Mouse (Mus musculus): Measurements from ENCODE around the gene Tmc8. TPM values are rescaled to one million over a fixed set of nuclear protein-coding genes. Genes with fewer than 3 reads are reported as not detected.

The Tmc8 gene
- polyA plus RNA-seq, 1 experiment from 2014 or later = 5.2 TPM

DNA sequence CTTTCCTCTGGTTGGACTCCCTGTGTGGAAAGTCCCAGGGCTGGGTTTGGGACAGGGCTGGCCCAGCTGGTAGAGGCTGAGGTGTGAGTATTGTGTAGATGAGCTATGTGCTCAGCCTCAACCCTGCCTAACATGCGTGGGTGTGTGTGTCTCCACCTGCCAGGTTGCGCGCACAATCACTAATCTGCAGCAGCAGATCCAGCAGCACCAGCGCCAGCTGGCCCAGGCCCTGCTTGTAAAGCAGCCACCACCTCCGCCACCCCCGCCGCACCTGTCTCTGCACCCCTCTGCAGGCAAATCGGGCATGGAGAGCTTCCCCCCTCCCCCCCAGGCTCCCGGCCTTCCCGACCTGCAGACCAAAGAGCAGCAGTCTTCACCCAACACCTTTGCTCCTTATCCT, 32.5 kb upstream of the Tmc8 start:
- ATAC-seq (replicated peaks; ENCODE audit: low FRiP score, low TSS enrichment, low read depth) (no peak), DNase-seq (ENCODE audit: low spot score) (no peak)
- H3K36me3 ChIP-seq (ENCODE audit: control insufficient read depth, insufficient read depth, low read length) = peaks cover 98% of the 10 kb centered on the region

DNA sequence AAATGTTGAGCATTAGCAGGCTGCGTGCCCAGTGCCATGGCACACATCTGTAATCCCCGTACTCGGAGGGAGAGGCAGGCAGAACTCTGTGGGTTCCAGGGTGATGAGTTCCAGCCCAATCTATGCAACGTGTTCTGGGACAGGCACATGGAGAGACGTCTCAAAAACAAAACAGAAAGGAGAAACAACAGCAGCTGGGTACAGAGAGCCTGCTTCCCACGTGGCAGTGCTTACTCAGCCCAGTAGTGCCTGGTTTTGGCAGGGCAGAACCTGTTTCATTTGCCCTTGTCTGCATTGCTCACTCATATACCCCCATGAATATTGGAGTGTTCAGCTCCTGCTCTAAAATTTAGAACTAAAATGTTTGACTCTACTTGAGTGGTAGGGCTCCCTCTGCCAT, 30.3 kb upstream of the Tmc8 start:
- Histone ChIP-seq H3K4me2 (ENCODE audit: low read length) (no peak overlapping the region), H3K4me3 (ENCODE audit: low read depth, low read length) (no peak overlapping the region), H3K36me3 (ENCODE audit: control insufficient read depth, insufficient read depth, low read length) (peaks cover 99% of the 10 kb centered on the region)

More for the DNA sequence above, 32.5 kb upstream of the Tmc8 start:
- Histone ChIP-seq H3K27ac (ENCODE audit: low read depth) (no peak overlapping the region), H3K4me3 (ENCODE audit: low read depth, low read length) (no peak overlapping the region), H3K9me3 (ENCODE audit: control insufficient read depth, low read length) (no peaks in the 10 kb centered on the region), H3K27me3 (replicated peaks; ENCODE audit: control insufficient read depth, insufficient read depth, low read length) (no peaks in the 10 kb centered on the region), H3K9ac (ENCODE audit: low read length) (no peak overlapping the region), H3K4me2 (ENCODE audit: low read length) (no peak overlapping the region), H3K4me1 (replicated peaks; ENCODE audit: control insufficient read depth, insufficient read depth, low read length) (no peaks in the 10 kb centered on the region)
- 94% methylated on average over 10 of the region's 10 CpGs for WGBS

DNA sequence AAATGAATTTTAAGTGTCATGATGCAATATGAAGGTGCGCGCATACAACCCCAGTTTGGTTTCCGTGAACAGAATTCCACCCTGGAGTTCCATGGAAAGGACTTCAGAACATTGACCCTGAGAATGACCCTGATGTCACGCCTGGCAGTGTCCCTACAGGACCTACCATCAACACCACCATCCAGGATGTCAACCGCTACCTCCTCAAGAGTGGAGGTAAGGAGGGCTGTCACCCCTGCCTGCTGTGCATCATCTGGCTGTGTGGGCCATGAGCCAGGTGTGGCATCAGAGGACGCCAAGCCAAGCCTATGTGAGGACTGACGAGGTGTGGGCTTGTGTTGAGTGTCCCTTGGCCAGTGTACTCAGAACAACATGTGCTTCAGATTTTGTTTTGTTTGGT, 26.0 kb upstream of the Tmc8 start:
- ATAC-seq (replicated peaks; ENCODE audit: low FRiP score, low TSS enrichment, low read depth) = no peak
- no peak overlapping the region for H3K4me2 ChIP-seq (ENCODE audit: low read length)
- WGBS = 95% methylated on average over 7 of the region's 7 CpGs
- no peak overlapping the region for H3K27ac ChIP-seq (ENCODE audit: low read depth)
- no peaks in the 10 kb centered on the region for H3K27me3 ChIP-seq (replicated peaks; ENCODE audit: control insufficient read depth, insufficient read depth, low read length)
- H3K4me3 ChIP-seq (ENCODE audit: low read depth, low read length) = no peak overlapping the region
- H3K9me3 ChIP-seq (ENCODE audit: control insufficient read depth, low read length) = no peaks in the 10 kb centered on the region
- no peaks in the 10 kb centered on the region for H3K4me1 ChIP-seq (replicated peaks; ENCODE audit: control insufficient read depth, insufficient read depth, low read length)
- DNase-seq (ENCODE audit: low spot score) = no peak
- H3K36me3 ChIP-seq (ENCODE audit: control insufficient read depth, insufficient read depth, low read length) = peaks cover 99% of the 10 kb centered on the region
- no peak overlapping the region for H3K9ac ChIP-seq (ENCODE audit: low read length)

More for the DNA sequence above, 30.3 kb upstream of the Tmc8 start:
- H3K9ac ChIP-seq (ENCODE audit: low read length) = no peak overlapping the region
- no peaks in the 10 kb centered on the region for H3K27me3 ChIP-seq (replicated peaks; ENCODE audit: control insufficient read depth, insufficient read depth, low read length)
- no peaks in the 10 kb centered on the region for H3K4me1 ChIP-seq (replicated peaks; ENCODE audit: control insufficient read depth, insufficient read depth, low read length)
- ATAC-seq (replicated peaks; ENCODE audit: low FRiP score, low TSS enrichment, low read depth) (no peak), DNase-seq (ENCODE audit: low spot score) (no peak)
- no peaks in the 10 kb centered on the region for H3K9me3 ChIP-seq (ENCODE audit: control insufficient read depth, low read length)
- WGBS = 76% methylated on average over 6 of the region's 6 CpGs
- no peak overlapping the region for H3K27ac ChIP-seq (ENCODE audit: low read depth)

- Histone ChIP-seq H3K9me3 (ENCODE audit: control insufficient read depth, low read length) (no peaks in the 10 kb centered on the region), H3K36me3 (ENCODE audit: control insufficient read depth, insufficient read depth, low read length) (peaks cover 95% of the 10 kb centered on the region)
These were observed 22.6 kb upstream of the Tmc8 start for GRCm38 (mm10) chr11:117759267-117759666.

GRCm38 (mm10) chr11:117760374-117761119, 21.3 kb upstream of the Tmc8 start:
- Histone ChIP-seq H3K4me1 (replicated peaks; ENCODE audit: control insufficient read depth, insufficient read depth, low read length) (no peaks in the 10 kb centered on the region), H3K9me3 (ENCODE audit: control insufficient read depth, low read length) (no peaks in the 10 kb centered on the region), H3K36me3 (ENCODE audit: control insufficient read depth, insufficient read depth, low read length) (peaks cover 89% of the 10 kb centered on the region), H3K4me3 (ENCODE audit: low read depth, low read length) (no peak overlapping the region), H3K4me2 (ENCODE audit: low read length) (no peak overlapping the region), H3K27me3 (replicated peaks; ENCODE audit: control insufficient read depth, insufficient read depth, low read length) (no peaks in the 10 kb centered on the region), H3K9ac (ENCODE audit: low read length) (no peak overlapping the region), H3K27ac (ENCODE audit: low read depth) (no peak overlapping the region)
- no peak for DNase-seq (ENCODE audit: low spot score)
- 92% methylated on average over 26 of the region's 26 CpGs for WGBS
- peak; percentile 19; the same call in 1 of the 2 replicates for ATAC-seq (replicated peaks; ENCODE audit: low FRiP score, low TSS enrichment, low read depth)

More at GRCm38 (mm10) chr11:117759267-117759666, 22.6 kb upstream of the Tmc8 start:
- DNase-seq (ENCODE audit: low spot score) (no peak), ATAC-seq (replicated peaks; ENCODE audit: low FRiP score, low TSS enrichment, low read depth) (no peak)
- 90% methylated on average over 10 of the region's 10 CpGs for WGBS
- no peak overlapping the region for H3K4me2 ChIP-seq (ENCODE audit: low read length)
- H3K27ac ChIP-seq (ENCODE audit: low read depth) = no peak overlapping the region
- no peak overlapping the region for H3K4me3 ChIP-seq (ENCODE audit: low read depth, low read length)
- H3K27me3 ChIP-seq (replicated peaks; ENCODE audit: control insufficient read depth, insufficient read depth, low read length) = no peaks in the 10 kb centered on the region
- no peak overlapping the region for H3K9ac ChIP-seq (ENCODE audit: low read length)
- H3K4me1 ChIP-seq (replicated peaks; ENCODE audit: control insufficient read depth, insufficient read depth, low read length) = no peaks in the 10 kb centered on the region

DNA sequence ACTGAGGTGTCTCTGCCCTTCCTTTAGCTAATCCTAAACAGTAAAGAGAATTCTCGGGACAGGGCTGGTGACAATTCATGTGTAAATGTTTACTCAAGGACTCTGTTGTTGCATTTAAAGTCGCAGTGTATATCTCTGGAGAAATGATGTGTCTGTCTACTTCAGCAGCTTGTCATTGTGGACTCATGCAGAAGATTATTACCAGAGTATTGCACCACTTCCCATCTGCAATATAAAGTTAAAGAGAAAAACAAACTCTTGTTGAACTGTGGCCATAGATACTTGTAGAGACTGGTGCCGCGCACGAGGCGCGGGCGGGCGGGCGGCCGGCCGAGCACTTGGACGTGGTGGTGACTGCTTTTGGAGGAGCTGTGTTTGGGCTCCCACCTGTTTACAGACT, 20.1 kb upstream of the Tmc8 start:
- ATAC-seq (replicated peaks; ENCODE audit: low FRiP score, low TSS enrichment, low read depth) (no peak), DNase-seq (ENCODE audit: low spot score) (no peak)
- H3K4me3 ChIP-seq (ENCODE audit: low read depth, low read length) = no peak overlapping the region
- H3K27ac ChIP-seq (ENCODE audit: low read depth) = no peak overlapping the region
- H3K4me1 ChIP-seq (replicated peaks; ENCODE audit: control insufficient read depth, insufficient read depth, low read length) = no peaks in the 10 kb centered on the region
- H3K27me3 ChIP-seq (replicated peaks; ENCODE audit: control insufficient read depth, insufficient read depth, low read length) = no peaks in the 10 kb centered on the region
- H3K36me3 ChIP-seq (ENCODE audit: control insufficient read depth, insufficient read depth, low read length) = peaks cover 84% of the 10 kb centered on the region
- H3K9ac ChIP-seq (ENCODE audit: low read length) = no peak overlapping the region
- H3K9me3 ChIP-seq (ENCODE audit: control insufficient read depth, low read length) = no peaks in the 10 kb centered on the region
- H3K4me2 ChIP-seq (ENCODE audit: low read length) = no peak overlapping the region
- 82% methylated on average over 13 of the region's 13 CpGs for WGBS

- H3K9me3 ChIP-seq (ENCODE audit: control insufficient read depth, low read length) = no peaks in the 10 kb centered on the region
- no peaks in the 10 kb centered on the region for H3K27me3 ChIP-seq (replicated peaks; ENCODE audit: control insufficient read depth, insufficient read depth, low read length)
- H3K9ac ChIP-seq (ENCODE audit: low read length) = no peak overlapping the region
- no peaks in the 10 kb centered on the region for H3K4me1 ChIP-seq (replicated peaks; ENCODE audit: control insufficient read depth, insufficient read depth, low read length)
- H3K4me3 ChIP-seq (ENCODE audit: low read depth, low read length) = no peak overlapping the region
- no peak for DNase-seq (ENCODE audit: low spot score)
- H3K27ac ChIP-seq (ENCODE audit: low read depth) = no peak overlapping the region
- 82% methylated on average over 12 of the region's 12 CpGs for WGBS
- no peak for ATAC-seq (replicated peaks; ENCODE audit: low FRiP score, low TSS enrichment, low read depth)
- no peak overlapping the region for H3K4me2 ChIP-seq (ENCODE audit: low read length)
- H3K36me3 ChIP-seq (ENCODE audit: control insufficient read depth, insufficient read depth, low read length) = peaks cover 79% of the 10 kb centered on the region
These were observed 19.6 kb upstream of the Tmc8 start for GRCm38 (mm10) chr11:117762246-117762645.

DNA sequence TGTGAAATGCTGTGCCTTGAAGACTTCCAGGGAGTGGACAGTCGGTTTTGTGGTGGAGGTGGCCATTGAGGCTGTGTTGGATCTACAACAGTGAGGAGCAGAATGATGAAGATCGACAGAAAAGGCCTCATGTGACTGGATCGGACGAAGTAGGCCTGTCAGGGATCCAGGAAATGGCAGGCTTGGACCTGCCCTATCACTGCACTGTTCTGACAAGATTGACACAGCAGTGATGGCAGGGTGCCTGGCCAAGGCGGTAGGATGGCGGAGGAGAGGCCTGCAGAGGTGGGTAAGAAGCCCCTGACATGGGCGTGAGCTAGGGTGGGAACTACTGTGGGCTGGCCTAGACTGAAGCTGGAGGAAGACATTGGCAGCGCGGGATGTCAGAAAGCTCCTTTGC, 17.6 kb upstream of the Tmc8 start:
- 0 out of 2 replicates have a peak, but pooled peaks cover under 1% of the 10 kb centered on the region for H3K4me1 ChIP-seq (replicated peaks; ENCODE audit: control insufficient read depth, insufficient read depth, low read length)
- 86% methylated on average over 9 of the region's 9 CpGs for WGBS
- no peak overlapping the region for H3K4me2 ChIP-seq (ENCODE audit: low read length)
- peaks cover 59% of the 10 kb centered on the region for H3K36me3 ChIP-seq (ENCODE audit: control insufficient read depth, insufficient read depth, low read length)
- DNase-seq (ENCODE audit: low spot score) (no peak), ATAC-seq (replicated peaks; ENCODE audit: low FRiP score, low TSS enrichment, low read depth) (no peak)
- H3K4me3 ChIP-seq (ENCODE audit: low read depth, low read length) = no peak overlapping the region
- no peak overlapping the region for H3K27ac ChIP-seq (ENCODE audit: low read depth)
- no peaks in the 10 kb centered on the region for H3K27me3 ChIP-seq (replicated peaks; ENCODE audit: control insufficient read depth, insufficient read depth, low read length)
- no peaks in the 10 kb centered on the region for H3K9me3 ChIP-seq (ENCODE audit: control insufficient read depth, low read length)
- H3K9ac ChIP-seq (ENCODE audit: low read length) = no peak overlapping the region

- Histone ChIP-seq H3K4me2 (ENCODE audit: low read length) (no peak overlapping the region), H3K27me3 (replicated peaks; ENCODE audit: control insufficient read depth, insufficient read depth, low read length) (no peaks in the 10 kb centered on the region), H3K9ac (ENCODE audit: low read length) (no peak overlapping the region), H3K27ac (ENCODE audit: low read depth) (no peak overlapping the region), H3K9me3 (ENCODE audit: control insufficient read depth, low read length) (no peaks in the 10 kb centered on the region), H3K4me1 (replicated peaks; ENCODE audit: control insufficient read depth, insufficient read depth, low read length) (0 out of 2 replicates have a peak, but pooled peaks cover 4% of the 10 kb centered on the region), H3K4me3 (ENCODE audit: low read depth, low read length) (no peak overlapping the region), H3K36me3 (ENCODE audit: control insufficient read depth, insufficient read depth, low read length) (peaks cover 49% of the 10 kb centered on the region)
- DNase-seq (ENCODE audit: low spot score) = no peak
- WGBS = 85% methylated on average over 5 of the region's 5 CpGs
- no peak for ATAC-seq (replicated peaks; ENCODE audit: low FRiP score, low TSS enrichment, low read depth)
These were observed 16.5 kb upstream of the Tmc8 start for GRCm38 (mm10) chr11:117765361-117765760.
